Mouse (Mus musculus) testis, adult 2 months (tissue): ENCODE measurements around the gene Wnt4.

Source experiments
- CTCF ChIP-seq: fragments of 200-500 bp; IDR thresholded peaks from 2 replicates; pipeline ENCODE4 v1.5.1; 2012; ENCODE audit warnings: low read depth, mild to moderate bottlenecking, inconsistent platforms, low read length, moderate library complexity; ENCODE audit not compliant: control insufficient read depth, insufficient read depth, insufficient replicate concordance
- POLR2A ChIP-seq: fragments of 200-500 bp; IDR thresholded peaks from 2 replicates; pipeline ENCODE4 v1.6.1; 2012; ENCODE audit warnings: low read depth, mild to moderate bottlenecking, inconsistent platforms, low read length, moderate library complexity; ENCODE audit not compliant: control insufficient read depth

- TF ChIP-seq CTCF (no peak), POLR2A (no peak)
These were observed 42.8 kb upstream of the Wnt4 start for GRCm38 (mm10) chr4:137234444-137234843.
